Mouse (Mus musculus): ENCODE data around the gene Exph5. TPM values are rescaled to one million over a fixed set of nuclear protein-coding genes. Genes with fewer than 3 reads are reported as not detected.

Gene Exph5
- polyA plus RNA-seq, 1 experiment from 2014 or later: 0.50 TPM

- no peak overlapping the region for H3K4me3 ChIP-seq (ENCODE audit: low read depth, low read length)
- no peak overlapping the region for H3K4me2 ChIP-seq (ENCODE audit: low read depth, low read length)
- H3K27ac ChIP-seq (ENCODE audit: low read depth, low read length): no peak overlapping the region
- H3K9ac ChIP-seq (replicated peaks; ENCODE audit: low read depth, low read length): no peak overlapping the region
- H3K9me3 ChIP-seq (ENCODE audit: control insufficient read depth, low read length): no peaks in the 10 kb centered on the region
- H3K36me3 ChIP-seq (ENCODE audit: control insufficient read depth, insufficient read depth, low read length): no peaks in the 10 kb centered on the region
- 84% methylated on average over 3 of the region's 3 CpGs for WGBS
- no peaks in the 10 kb centered on the region for H3K4me1 ChIP-seq (ENCODE audit: control insufficient read depth, insufficient read depth, low read length)
- no peak for ATAC-seq (ENCODE audit: low read depth)
- no peaks in the 10 kb centered on the region for H3K27me3 ChIP-seq (ENCODE audit: control insufficient read depth, insufficient read depth, low read length)
These were observed 87.6 kb downstream of the Exph5 start for GRCm38 (mm10) chr9:53389109-53389508.

- no peak overlapping the region for H3K4me3 ChIP-seq (ENCODE audit: low read depth, low read length)
- no peak overlapping the region for H3K9ac ChIP-seq (replicated peaks; ENCODE audit: low read depth, low read length)
- no peak overlapping the region for H3K27ac ChIP-seq (ENCODE audit: low read depth, low read length)
- H3K4me1 ChIP-seq (ENCODE audit: control insufficient read depth, insufficient read depth, low read length): no peaks in the 10 kb centered on the region
- 88% methylated on average over 7 of the region's 7 CpGs for WGBS
- H3K36me3 ChIP-seq (ENCODE audit: control insufficient read depth, insufficient read depth, low read length): no peaks in the 10 kb centered on the region
- no peaks in the 10 kb centered on the region for H3K9me3 ChIP-seq (ENCODE audit: control insufficient read depth, low read length)
- H3K27me3 ChIP-seq (ENCODE audit: control insufficient read depth, insufficient read depth, low read length): no peaks in the 10 kb centered on the region
- no peak for ATAC-seq (ENCODE audit: low read depth)
- no peak overlapping the region for H3K4me2 ChIP-seq (ENCODE audit: low read depth, low read length)
These were observed 88.7 kb downstream of the Exph5 start for GRCm38 (mm10) chr9:53390136-53390535.

GRCm38 (mm10) chr9:53397685-53398387, 96.4 kb downstream of the Exph5 start:
- Histone ChIP-seq H3K36me3 (ENCODE audit: control insufficient read depth, insufficient read depth, low read length) (no peaks in the 10 kb centered on the region), H3K27me3 (ENCODE audit: control insufficient read depth, insufficient read depth, low read length) (no peaks in the 10 kb centered on the region), H3K9ac (replicated peaks; ENCODE audit: low read depth, low read length) (no peak overlapping the region), H3K4me3 (ENCODE audit: low read depth, low read length) (no peak overlapping the region), H3K4me2 (ENCODE audit: low read depth, low read length) (no peak overlapping the region), H3K27ac (ENCODE audit: low read depth, low read length) (no peak overlapping the region), H3K4me1 (ENCODE audit: control insufficient read depth, insufficient read depth, low read length) (peaks cover 9% of the 10 kb centered on the region; the same call in 1 of the 2 replicates), H3K9me3 (ENCODE audit: control insufficient read depth, low read length) (no peaks in the 10 kb centered on the region)
- ATAC-seq (ENCODE audit: low read depth): no peak
- WGBS: 84% methylated on average over 13 of the region's 13 CpGs

- Histone ChIP-seq H3K4me3 (ENCODE audit: low read depth, low read length) (no peak overlapping the region), H3K9ac (replicated peaks; ENCODE audit: low read depth, low read length) (no peak overlapping the region), H3K9me3 (ENCODE audit: control insufficient read depth, low read length) (no peaks in the 10 kb centered on the region), H3K36me3 (ENCODE audit: control insufficient read depth, insufficient read depth, low read length) (no peaks in the 10 kb centered on the region), H3K27ac (ENCODE audit: low read depth, low read length) (no peak overlapping the region), H3K27me3 (ENCODE audit: control insufficient read depth, insufficient read depth, low read length) (no peaks in the 10 kb centered on the region), H3K4me2 (ENCODE audit: low read depth, low read length) (no peak overlapping the region), H3K4me1 (ENCODE audit: control insufficient read depth, insufficient read depth, low read length) (peaks cover 12% of the 10 kb centered on the region; the same call in 1 of the 2 replicates)
- ATAC-seq (ENCODE audit: low read depth): no peak
- 10% methylated on average over 5 of the region's 5 CpGs for WGBS
These were observed 96.9 kb downstream of the Exph5 start for GRCm38 (mm10) chr9:53398388-53398700.

GRCm38 (mm10) chr9:53399537-53399936, 98.1 kb downstream of the Exph5 start:
- Histone ChIP-seq H3K4me3 (ENCODE audit: low read depth, low read length) (no peak overlapping the region), H3K9ac (replicated peaks; ENCODE audit: low read depth, low read length) (no peak overlapping the region), H3K4me2 (ENCODE audit: low read depth, low read length) (no peak overlapping the region), H3K27ac (ENCODE audit: low read depth, low read length) (no peak overlapping the region), H3K27me3 (ENCODE audit: control insufficient read depth, insufficient read depth, low read length) (no peaks in the 10 kb centered on the region), H3K9me3 (ENCODE audit: control insufficient read depth, low read length) (no peaks in the 10 kb centered on the region), H3K36me3 (ENCODE audit: control insufficient read depth, insufficient read depth, low read length) (no peaks in the 10 kb centered on the region), H3K4me1 (ENCODE audit: control insufficient read depth, insufficient read depth, low read length) (peaks cover 12% of the 10 kb centered on the region; the same call in 1 of the 2 replicates)
- WGBS: 92% methylated on average over 8 of the region's 8 CpGs
- ATAC-seq (ENCODE audit: low read depth): no peak

- Histone ChIP-seq H3K36me3 (ENCODE audit: control insufficient read depth, insufficient read depth, low read length) (no peaks in the 10 kb centered on the region), H3K27me3 (ENCODE audit: control insufficient read depth, insufficient read depth, low read length) (no peaks in the 10 kb centered on the region), H3K4me1 (ENCODE audit: control insufficient read depth, insufficient read depth, low read length) (peaks cover 12% of the 10 kb centered on the region; the same call in 1 of the 2 replicates), H3K27ac (ENCODE audit: low read depth, low read length) (no peak overlapping the region), H3K4me2 (ENCODE audit: low read depth, low read length) (no peak overlapping the region), H3K9me3 (ENCODE audit: control insufficient read depth, low read length) (no peaks in the 10 kb centered on the region), H3K4me3 (ENCODE audit: low read depth, low read length) (no peak overlapping the region), H3K9ac (replicated peaks; ENCODE audit: low read depth, low read length) (no peak overlapping the region)
- no peak for ATAC-seq (ENCODE audit: low read depth)
- WGBS: 77% methylated on average over 4 of the region's 4 CpGs
These were observed 99.2 kb downstream of the Exph5 start for GRCm38 (mm10) chr9:53400696-53401095.

- Histone ChIP-seq H3K9ac (replicated peaks; ENCODE audit: low read depth, low read length) (no peak overlapping the region), H3K4me3 (ENCODE audit: low read depth, low read length) (no peak overlapping the region), H3K27ac (ENCODE audit: low read depth, low read length) (no peak overlapping the region), H3K4me1 (ENCODE audit: control insufficient read depth, insufficient read depth, low read length) (peaks cover 12% of the 10 kb centered on the region; the same call in 1 of the 2 replicates), H3K4me2 (ENCODE audit: low read depth, low read length) (no peak overlapping the region), H3K9me3 (ENCODE audit: control insufficient read depth, low read length) (no peaks in the 10 kb centered on the region), H3K27me3 (ENCODE audit: control insufficient read depth, insufficient read depth, low read length) (no peaks in the 10 kb centered on the region), H3K36me3 (ENCODE audit: control insufficient read depth, insufficient read depth, low read length) (no peaks in the 10 kb centered on the region)
- WGBS: 84% methylated on average over 8 of the region's 8 CpGs
- ATAC-seq (ENCODE audit: low read depth): no peak
These were observed 99.7 kb downstream of the Exph5 start for GRCm38 (mm10) chr9:53401146-53401545.

- H3K27ac ChIP-seq (ENCODE audit: low read depth, low read length): peak within 1 kb of the TSS; percentile 57; the same call in 1 of the 2 replicates
- peaks cover 12% of the 10 kb centered on the region; the same call in 1 of the 2 replicates for H3K4me1 ChIP-seq (ENCODE audit: control insufficient read depth, insufficient read depth, low read length)
- WGBS: 6% methylated on average over 11 of the region's 11 CpGs
- no peaks in the 10 kb centered on the region for H3K27me3 ChIP-seq (ENCODE audit: control insufficient read depth, insufficient read depth, low read length)
- ATAC-seq (ENCODE audit: low read depth): no peak
- H3K9ac ChIP-seq (replicated peaks; ENCODE audit: low read depth, low read length): no peak within 1 kb of the TSS
- peak within 1 kb of the TSS; percentile 34 for H3K4me2 ChIP-seq (ENCODE audit: low read depth, low read length)
- H3K4me3 ChIP-seq (ENCODE audit: low read depth, low read length): no peak within 1 kb of the TSS
- H3K36me3 ChIP-seq (ENCODE audit: control insufficient read depth, insufficient read depth, low read length): no peaks in the 10 kb centered on the region
- no peaks in the 10 kb centered on the region for H3K9me3 ChIP-seq (ENCODE audit: control insufficient read depth, low read length)
These were observed 100.8 kb downstream of the Exph5 start, which contains the start of gene 4930550C14Rik for GRCm38 (mm10) chr9:53402291-53402711. Gene 4930550C14Rik, plus strand, starts transcription at chr9:53402325.

GRCm38 (mm10) chr9:53402991-53403390, 101.5 kb downstream of the Exph5 start:
- Histone ChIP-seq H3K27me3 (ENCODE audit: control insufficient read depth, insufficient read depth, low read length) (no peaks in the 10 kb centered on the region), H3K9ac (replicated peaks; ENCODE audit: low read depth, low read length) (no peak overlapping the region), H3K9me3 (ENCODE audit: control insufficient read depth, low read length) (no peaks in the 10 kb centered on the region), H3K4me3 (ENCODE audit: low read depth, low read length) (no peak overlapping the region), H3K4me2 (ENCODE audit: low read depth, low read length) (peak overlapping the region; percentile 34; the same call in 1 of the 2 replicates), H3K36me3 (ENCODE audit: control insufficient read depth, insufficient read depth, low read length) (no peaks in the 10 kb centered on the region), H3K27ac (ENCODE audit: low read depth, low read length) (peak overlapping the region; percentile 57; the same call in 1 of the 2 replicates), H3K4me1 (ENCODE audit: control insufficient read depth, insufficient read depth, low read length) (peaks cover 12% of the 10 kb centered on the region; the same call in 1 of the 2 replicates)
- 0 out of 2 replicates have a peak, but pooled peaks have one; percentile 7 for ATAC-seq (ENCODE audit: low read depth)
- 39% methylated on average over 8 of the region's 8 CpGs for WGBS
